Mouse (Mus musculus): ENCODE measurements at regions not wholly inside any gene's neighbourhood (a gene's known extent, or its start where the extent isn't known, plus 50 kb on each side); places are given as distances from the start of the nearest gene placed in this dataset.

GRCm38 (mm10) chr8:99933159-99933558 is 516.9 kb upstream of the Cdh8 start:
- Histone ChIP-seq H3K27ac (ENCODE audit: low read length) (no peak overlapping the region), H3K9ac (ENCODE audit: low read length) (no peak overlapping the region), H3K27me3 (ENCODE audit: control insufficient read depth, insufficient read depth, low read depth, low read length) (no peaks in the 10 kb centered on the region), H3K4me1 (replicated peaks; ENCODE audit: control insufficient read depth, insufficient read depth, low read length) (no peaks in the 10 kb centered on the region), H3K9me3 (ENCODE audit: control insufficient read depth, low read length) (no peaks in the 10 kb centered on the region), H3K4me3 (ENCODE audit: low read length) (no peak overlapping the region), H3K4me2 (ENCODE audit: low read depth, low read length) (no peak overlapping the region), H3K36me3 (ENCODE audit: control insufficient read depth, insufficient read depth, low read length) (no peaks in the 10 kb centered on the region)
- WGBS, result 72% methylated on average over 5 of the region's 5 CpGs
- ATAC-seq (ENCODE audit: low read depth), result no peak

Measured in lung, embryonic 16.5 days (tissue).